Comparison of ENCODE assay signal across 7 mouse cellular contexts in genomic region chr15:31365720-31366591, GRCm38 (mm10). TPM values are rescaled to one million over a fixed set of nuclear protein-coding genes. Genes with fewer than 3 reads are reported as not detected.
DNase-seq lines count a peak whose midpoint lies in the region; ATAC-seq and TF ChIP-seq lines count a peak whose summit lies in the region.

No protein-coding gene starts in this region.

- H3K4me3 ChIP-seq in ES-E14 (ENCODE audit: insufficient read depth in 1 of 2, low read depth in 1 of 2, low read length in 2 of 2, poor library complexity in 1 of 2, severe bottlenecking in 1 of 2), result peak overlapping the region; percentile 23 to 82; a peak in 3 of 4 replicates
- H3K4me3 ChIP-seq in heart, embryonic 10.5 days, result peak overlapping the region; percentile 71
- peak overlapping the region; percentile 69 for H3K4me3 ChIP-seq in kidney, embryonic 15.5 days (replicated peaks)

- TF ChIP-seq CTCF in brain, embryonic 14.5 days (IDR thresholded peaks at IDR 0.05; ENCODE audit: borderline replicate concordance, extremely low read depth, insufficient read depth, insufficient read length), result no peak

- H3K36me3 ChIP-seq in ES-E14 (ENCODE audit: control insufficient read depth, insufficient read depth, low read length, poor library complexity, severe bottlenecking), result no peaks in the 10 kb centered on the region
- no peaks in the 10 kb centered on the region for H3K36me3 ChIP-seq in heart, embryonic 10.5 days
- H3K36me3 ChIP-seq in kidney, embryonic 15.5 days, result no peaks in the 10 kb centered on the region

- peak overlapping the region; percentile 72; the same call in 1 of the 2 replicates for H3K9ac ChIP-seq in ES-E14 (ENCODE audit: insufficient read depth, low read depth, low read length, poor library complexity, severe bottlenecking)
- H3K9ac ChIP-seq in kidney, embryonic 15.5 days, result 0 out of 2 replicates have a peak overlapping the region, but pooled peaks have one; percentile 61

- ATAC-seq in kidney, embryonic 15.5 days (replicated peaks; ENCODE audit: low FRiP score), result no peak; the same call in 1 of the 2 replicates
- ATAC-seq in megakaryocyte-erythroid progenitor cell, adult 5-6 weeks (replicated peaks; ENCODE audit: low FRiP score, low TSS enrichment, poor library complexity, severe bottlenecking), result 0 out of 2 replicates have a peak, but pooled peaks have one; percentile 23

- WGBS in heart, embryonic 10.5 days, result 3% methylated on average over 37 of the region's 37 CpGs
- WGBS in kidney, embryonic 15.5 days, result under 1% methylated on average over 37 of the region's 37 CpGs

- peaks cover 63% of the 10 kb centered on the region for H3K27me3 ChIP-seq in heart, embryonic 10.5 days (ENCODE audit: insufficient read depth, poor library complexity, severe bottlenecking)
- peaks cover 67% of the 10 kb centered on the region for H3K27me3 ChIP-seq in kidney, embryonic 15.5 days

- H3K4me2 ChIP-seq in kidney, embryonic 15.5 days, result peak overlapping the region; percentile 100

- peaks cover 0 to 16% of the 10 kb centered on the region in 2 experiments; a peak in 2 of 4 replicates for H3K4me1 ChIP-seq in ES-E14 (ENCODE audit: control insufficient read depth in 2 of 2, insufficient read depth in 2 of 2, low read length in 2 of 2, poor library complexity in 1 of 2)
- H3K4me1 ChIP-seq in heart, embryonic 10.5 days, result peaks cover 28% of the 10 kb centered on the region
- peaks cover 44% of the 10 kb centered on the region for H3K4me1 ChIP-seq in kidney, embryonic 15.5 days

- DNase-seq in ES-E14 (ENCODE audit: low read depth, low spot score), result no peak
- DNase-seq in brain, embryonic 14.5 days (ENCODE audit: low read depth), result peak; percentile 33
- DNase-seq in heart, embryonic 10.5 days (ENCODE audit: low spot score), result no peak
- no peak for DNase-seq in layer of hippocampus, adult 9-11 months
- DNase-seq in spleen, postnatal 4 days (ENCODE audit: low spot score in 2 of 2), result no peak

- H3K27ac ChIP-seq in ES-E14 (ENCODE audit: insufficient read depth, low read depth, low read length, poor library complexity, severe bottlenecking), result no peak overlapping the region
- peak overlapping the region; percentile 12; the same call in 1 of the 2 replicates for H3K27ac ChIP-seq in heart, embryonic 10.5 days
- H3K27ac ChIP-seq in kidney, embryonic 15.5 days, result no peak overlapping the region

- no peak for TF ChIP-seq POLR2A in brain, embryonic 14.5 days (IDR thresholded peaks at IDR 0.05; ENCODE audit: borderline replicate concordance, extremely low read depth, insufficient read depth, insufficient read length, poor library complexity, severe bottlenecking)

- H3K9me3 ChIP-seq in ES-E14 (ENCODE audit: control insufficient read depth, insufficient read depth, low read depth, low read length), result no peaks in the 10 kb centered on the region
- no peaks in the 10 kb centered on the region for H3K9me3 ChIP-seq in heart, embryonic 10.5 days
- no peaks in the 10 kb centered on the region for H3K9me3 ChIP-seq in kidney, embryonic 15.5 days (replicated peaks)

- in situ Hi-C loops in ES-E14 (cut with MboI; ENCODE audit: low sequenced_read_pairs in 2 of 2, unreplicated experiment in 2 of 2), result no loop called here

TF ChIP-seq in ES-E14, 5 proteins besides CTCF, POLR2A, EP300 and RAD21:
- TF ChIP-seq ZNF384 (IDR thresholded peaks at IDR 0.05; ENCODE audit: low read depth, low read length) (no peak), HCFC1 (IDR thresholded peaks at IDR 0.05; ENCODE audit: borderline replicate concordance, insufficient read depth, low read length) (no peak), MAFK (IDR thresholded peaks at IDR 0.05; ENCODE audit: insufficient read depth, low read depth, low read length) (peak; percentile 55; the same call in 1 of the 2 replicates), ZC3H11A (IDR thresholded peaks at IDR 0.05; ENCODE audit: borderline replicate concordance, low read depth, low read length) (no peak)
TF ChIP-seq in ES-E14: peak in this region for 1.

RNA-seq across cellular contexts. Expression of gene Ankrd33b, which starts 1.6 kb away (rescaled TPM):
- total RNA-seq in ES-E14 (2012; rRNA removed), result 2.6 and 3.8 TPM in 2 replicates
- polyA plus RNA-seq in brain, embryonic 14.5 days (2012; rRNA removed), result 0.42 and 0.66 TPM in 2 replicates
- polyA plus RNA-seq in heart, embryonic 10.5 days (2016; fragmentation: Nextera tagmentation; extraction: Ambion mirVana), result 1.8 and 2.1 TPM in 2 replicates
- polyA plus RNA-seq in kidney, embryonic 15.5 days (2015; fragmentation: Nextera tagmentation; extraction: Ambion mirVana), result 6.2 and 6.5 TPM in 2 replicates
- total RNA-seq in megakaryocyte-erythroid progenitor cell, adult 5-6 weeks (2014; fragmentation: Nextera tagmentation), result 1.6 TPM in 1 of 2 replicates, not detected in the other
- total RNA-seq in megakaryocyte-erythroid progenitor cell, adult 5-6 weeks (2017), result not detected in 2 replicates
